Mouse (Mus musculus): ENCODE data around the gene Pithd1.

Pithd1 gene

GRCm38 (mm10) chr4:135986943-135987710, at the start of gene Pithd1:
Gene Pithd1 (minus strand): TSS chr4:135987264.
- peak; percentile 92 for DNase-seq

GRCm38 (mm10) chr4:136035078-136035477, 48.0 kb upstream of the Pithd1 start:
- DNase-seq = no peak

- no peak for DNase-seq
Measured at GRCm38 (mm10) chr4:136033231-136033630, 46.2 kb upstream of the Pithd1 start.

- DNase-seq = no peak
Measured at GRCm38 (mm10) chr4:136030968-136031909, 44.2 kb upstream of the Pithd1 start.

- no peak for DNase-seq
Measured at GRCm38 (mm10) chr4:136028689-136029088, 41.6 kb upstream of the Pithd1 start.

- no peak for DNase-seq
Measured at GRCm38 (mm10) chr4:136028132-136028564, 41.1 kb upstream of the Pithd1 start.

GRCm38 (mm10) chr4:136027416-136028131, 40.5 kb upstream of the Pithd1 start:
- DNase-seq = no peak

GRCm38 (mm10) chr4:136025350-136025749, 38.3 kb upstream of the Pithd1 start:
- no peak for DNase-seq

GRCm38 (mm10) chr4:136022924-136023323, 35.9 kb upstream of the Pithd1 start:
- no peak for DNase-seq

GRCm38 (mm10) chr4:136021549-136022047, 34.5 kb upstream of the Pithd1 start, which contains the start of gene Eloa:
Gene Eloa (minus strand): TSS chr4:136021763.
- peak; percentile 97 for DNase-seq

- no peak for DNase-seq
Measured at GRCm38 (mm10) chr4:136020743-136021548, 33.9 kb upstream of the Pithd1 start.

- no peak for DNase-seq
Measured at GRCm38 (mm10) chr4:136016059-136016602, 29.1 kb upstream of the Pithd1 start.

- no peak for DNase-seq
Measured at GRCm38 (mm10) chr4:136010586-136010985, 23.5 kb upstream of the Pithd1 start.

- no peak for DNase-seq
Measured at GRCm38 (mm10) chr4:136008782-136009447, 21.9 kb upstream of the Pithd1 start.

GRCm38 (mm10) chr4:136006821-136007220, 19.8 kb upstream of the Pithd1 start:
- DNase-seq = no peak

- no peak for DNase-seq
Measured at GRCm38 (mm10) chr4:136004921-136005320, 17.9 kb upstream of the Pithd1 start.

GRCm38 (mm10) chr4:136004107-136004675, 17.1 kb upstream of the Pithd1 start:
- DNase-seq = no peak

GRCm38 (mm10) chr4:135995118-135995517, 8.1 kb upstream of the Pithd1 start:
- no peak for DNase-seq

- DNase-seq = no peak
Measured at GRCm38 (mm10) chr4:135993941-135994340, 6.9 kb upstream of the Pithd1 start.

- no peak for DNase-seq
Measured at GRCm38 (mm10) chr4:135987714-135988113, 650 bp upstream of the Pithd1 start.
